Mouse (Mus musculus): Measurements from ENCODE around the gene Cdk5rap3. TPM values are rescaled to one million over a fixed set of nuclear protein-coding genes. Genes with fewer than 3 reads are reported as not detected.

Gene Cdk5rap3
- total and polyA plus RNA-seq, 2 experiments from 2014 or later = 23.6 to 45.1 TPM

GRCm38 (mm10) chr11:96875745-96876144, 40.6 kb downstream of the Cdk5rap3 start:
- H3K4me3 ChIP-seq (ENCODE audit: low read depth, low read length) = peak overlapping the region; percentile 43
- H3K27me3 ChIP-seq (ENCODE audit: control insufficient read depth, insufficient read depth, low read length) = peaks cover 47% of the 10 kb centered on the region
- H3K9me3 ChIP-seq (replicated peaks; ENCODE audit: control insufficient read depth, low read length) = no peaks in the 10 kb centered on the region
- DNase-seq (ENCODE audit: low spot score) (no peak), ATAC-seq (ENCODE audit: insufficient read depth, low read depth) (peak; percentile 72; the same call in 1 of the 2 replicates)
- peak overlapping the region; percentile 70 for H3K4me2 ChIP-seq (ENCODE audit: low read depth, low read length)
- H3K4me1 ChIP-seq (ENCODE audit: control insufficient read depth, insufficient read depth) = no peaks in the 10 kb centered on the region
- no peak overlapping the region for H3K27ac ChIP-seq (ENCODE audit: low read depth)
- 0 out of 2 replicates have a peak overlapping the region, but pooled peaks have one; percentile 23 for H3K9ac ChIP-seq (replicated peaks; ENCODE audit: low read depth, low read length)
- no peak for TF ChIP-seq EP300 (IDR thresholded peaks at IDR 0.05; ENCODE audit: low read depth)
- no peak for TF ChIP-seq CTCF (IDR thresholded peaks at IDR 0.05; ENCODE audit: low read depth)
- WGBS = 1% methylated on average over 35 of the region's 35 CpGs
- H3K36me3 ChIP-seq (replicated peaks; ENCODE audit: control insufficient read depth, insufficient read depth, low read length) = no peaks in the 10 kb centered on the region

GRCm38 (mm10) chr11:96875270-96875669, 41.0 kb downstream of the Cdk5rap3 start:
- Histone ChIP-seq H3K4me1 (ENCODE audit: control insufficient read depth, insufficient read depth) (no peaks in the 10 kb centered on the region), H3K9ac (replicated peaks; ENCODE audit: low read depth, low read length) (no peak overlapping the region), H3K36me3 (replicated peaks; ENCODE audit: control insufficient read depth, insufficient read depth, low read length) (no peaks in the 10 kb centered on the region), H3K4me3 (ENCODE audit: low read depth, low read length) (peak overlapping the region; percentile 43), H3K27me3 (ENCODE audit: control insufficient read depth, insufficient read depth, low read length) (peaks cover 47% of the 10 kb centered on the region), H3K9me3 (replicated peaks; ENCODE audit: control insufficient read depth, low read length) (no peaks in the 10 kb centered on the region), H3K4me2 (ENCODE audit: low read depth, low read length) (peak overlapping the region; percentile 70), H3K27ac (ENCODE audit: low read depth) (no peak overlapping the region)
- 40% methylated on average over 4 of the region's 4 CpGs for WGBS
- DNase-seq (ENCODE audit: low spot score) (no peak), ATAC-seq (ENCODE audit: insufficient read depth, low read depth) (no peak)
- no peak for TF ChIP-seq EP300 (IDR thresholded peaks at IDR 0.05; ENCODE audit: low read depth)
- no peak for TF ChIP-seq CTCF (IDR thresholded peaks at IDR 0.05; ENCODE audit: low read depth)

GRCm38 (mm10) chr11:96873601-96874140, 42.6 kb downstream of the Cdk5rap3 start:
- no peak for DNase-seq (ENCODE audit: low spot score)
- Histone ChIP-seq H3K36me3 (replicated peaks; ENCODE audit: control insufficient read depth, insufficient read depth, low read length) (no peaks in the 10 kb centered on the region), H3K27ac (ENCODE audit: low read depth) (no peak overlapping the region), H3K4me1 (ENCODE audit: control insufficient read depth, insufficient read depth) (no peaks in the 10 kb centered on the region), H3K4me3 (ENCODE audit: low read depth, low read length) (no peak overlapping the region), H3K9ac (replicated peaks; ENCODE audit: low read depth, low read length) (no peak overlapping the region), H3K4me2 (ENCODE audit: low read depth, low read length) (no peak overlapping the region), H3K27me3 (ENCODE audit: control insufficient read depth, insufficient read depth, low read length) (peaks cover 47% of the 10 kb centered on the region), H3K9me3 (replicated peaks; ENCODE audit: control insufficient read depth, low read length) (no peaks in the 10 kb centered on the region)
- no peak for ATAC-seq (ENCODE audit: insufficient read depth, low read depth)
- 59% methylated on average over 11 of the region's 11 CpGs for WGBS
- no peak for TF ChIP-seq CTCF (IDR thresholded peaks at IDR 0.05; ENCODE audit: low read depth)
- no peak for TF ChIP-seq EP300 (IDR thresholded peaks at IDR 0.05; ENCODE audit: low read depth)

- Histone ChIP-seq H3K4me2 (ENCODE audit: low read depth, low read length) (peak overlapping the region; percentile 20; the same call in 1 of the 2 replicates), H3K9ac (replicated peaks; ENCODE audit: low read depth, low read length) (no peak overlapping the region), H3K27me3 (ENCODE audit: control insufficient read depth, insufficient read depth, low read length) (peaks cover 45% of the 10 kb centered on the region), H3K36me3 (replicated peaks; ENCODE audit: control insufficient read depth, insufficient read depth, low read length) (no peaks in the 10 kb centered on the region), H3K27ac (ENCODE audit: low read depth) (no peak overlapping the region), H3K4me1 (ENCODE audit: control insufficient read depth, insufficient read depth) (no peaks in the 10 kb centered on the region), H3K4me3 (ENCODE audit: low read depth, low read length) (no peak overlapping the region), H3K9me3 (replicated peaks; ENCODE audit: control insufficient read depth, low read length) (no peaks in the 10 kb centered on the region)
- WGBS = 26% methylated on average over 24 of the region's 24 CpGs
- no peak for DNase-seq (ENCODE audit: low spot score)
- TF ChIP-seq CTCF (IDR thresholded peaks at IDR 0.05; ENCODE audit: low read depth) = no peak
- no peak for TF ChIP-seq EP300 (IDR thresholded peaks at IDR 0.05; ENCODE audit: low read depth)
- ATAC-seq (ENCODE audit: insufficient read depth, low read depth) = no peak
Measured at GRCm38 (mm10) chr11:96872441-96873379, 43.6 kb downstream of the Cdk5rap3 start.

- H3K4me2 ChIP-seq (ENCODE audit: low read depth, low read length) = no peak overlapping the region
- TF ChIP-seq EP300 (IDR thresholded peaks at IDR 0.05; ENCODE audit: low read depth) = no peak
- TF ChIP-seq CTCF (IDR thresholded peaks at IDR 0.05; ENCODE audit: low read depth) = peak; percentile 94
- H3K27ac ChIP-seq (ENCODE audit: low read depth) = no peak overlapping the region
- H3K36me3 ChIP-seq (replicated peaks; ENCODE audit: control insufficient read depth, insufficient read depth, low read length) = no peaks in the 10 kb centered on the region
- DNase-seq (ENCODE audit: low spot score) (peak; percentile 40), ATAC-seq (ENCODE audit: insufficient read depth, low read depth) (peak; percentile 22; the same call in 1 of the 2 replicates)
- peaks cover under 1% of the 10 kb centered on the region; the same call in 1 of the 2 replicates for H3K27me3 ChIP-seq (ENCODE audit: control insufficient read depth, insufficient read depth, low read length)
- no peak overlapping the region for H3K4me3 ChIP-seq (ENCODE audit: low read depth, low read length)
- no peak overlapping the region for H3K9ac ChIP-seq (replicated peaks; ENCODE audit: low read depth, low read length)
- H3K9me3 ChIP-seq (replicated peaks; ENCODE audit: control insufficient read depth, low read length) = no peaks in the 10 kb centered on the region
- H3K4me1 ChIP-seq (ENCODE audit: control insufficient read depth, insufficient read depth) = no peaks in the 10 kb centered on the region
- 13% methylated on average over 5 of the region's 5 CpGs for WGBS
Measured at GRCm38 (mm10) chr11:96867149-96867548, 49.1 kb downstream of the Cdk5rap3 start.
